ENCODE assay signal across 8 mouse cellular contexts in genomic region chr10:80261585-80261968, GRCm38 (mm10). TPM values are rescaled to one million over a fixed set of nuclear protein-coding genes. Genes with fewer than 3 reads are reported as not detected.
DNase-seq lines count a peak whose midpoint lies in the region; ATAC-seq and TF ChIP-seq lines count a peak whose summit lies in the region.

No protein-coding gene starts in this region.

- H3K4me1 ChIP-seq in lung, adult 2 months (ENCODE audit: control insufficient read depth, insufficient read depth, low read length): peaks cover 7% of the 10 kb centered on the region
- peaks cover 54% of the 10 kb centered on the region for H3K4me1 ChIP-seq in neural tube, embryonic 15.5 days

- no peaks in the 10 kb centered on the region for H3K9me3 ChIP-seq in neural tube, embryonic 15.5 days (replicated peaks)

- H3K9ac ChIP-seq in neural tube, embryonic 15.5 days (replicated peaks): peak overlapping the region; percentile 59

- ATAC-seq in neural tube, embryonic 15.5 days (ENCODE audit: low FRiP score): peak; percentile 53

- H3K27me3 ChIP-seq in neural tube, embryonic 15.5 days (replicated peaks): no peaks in the 10 kb centered on the region

- peak overlapping the region; percentile 68 for H3K4me3 ChIP-seq in layer of hippocampus, adult 2 months
- peak overlapping the region; percentile 76 for H3K4me3 ChIP-seq in lung, adult 2 months (replicated peaks; ENCODE audit: extremely low read depth, low read depth, low read length)
- H3K4me3 ChIP-seq in neural tube, embryonic 15.5 days (replicated peaks): peak overlapping the region; percentile 51

- H3K4me2 ChIP-seq in neural tube, embryonic 15.5 days: peak overlapping the region; percentile 91

- peak; percentile 98 for DNase-seq in Muller cell, postnatal 12 days (ENCODE audit: inconsistent ontology term)
- peak; percentile 95 for DNase-seq in cerebellum, adult 9-10 months
- peak; percentile 88 for DNase-seq in forelimb bud, embryonic 11.5 days (ENCODE audit: low read depth, low spot score)
- peak; percentile 98 for DNase-seq in heart, postnatal 4 days
- peak; percentile 82 to 87 for DNase-seq in layer of hippocampus, adult 2 months (ENCODE audit: low spot score in 2 of 2)
- peak; percentile 97 for DNase-seq in lung, adult 2 months
- peak; percentile 58 for DNase-seq in thymus, postnatal 0 days (ENCODE audit: low spot score)

- peak overlapping the region; percentile 95 for H3K27ac ChIP-seq in layer of hippocampus, adult 2 months
- H3K27ac ChIP-seq in neural tube, embryonic 15.5 days (replicated peaks): peak overlapping the region; percentile 88

- no peak for TF ChIP-seq CTCF in layer of hippocampus, adult 2 months (conservative IDR thresholded peaks at IDR 0.05)
- TF ChIP-seq CTCF in lung, adult 2 months (IDR thresholded peaks at IDR 0.05; ENCODE audit: insufficient read depth, low read length): no peak

- peak; percentile 64; the same call in 1 of the 2 replicates for TF ChIP-seq POLR2A in lung, adult 2 months (IDR thresholded peaks at IDR 0.05; ENCODE audit: borderline replicate concordance, extremely low read depth, low read depth, low read length)

- peaks cover 20% of the 10 kb centered on the region for H3K36me3 ChIP-seq in neural tube, embryonic 15.5 days

- WGBS in lung, adult 2 months: under 1% methylated on average over 14 of the region's 14 CpGs
- under 1% methylated on average over 14 of the region's 14 CpGs for WGBS in neural tube, embryonic 15.5 days

RNA-seq across cellular contexts. Expression of gene Dazap1, which starts 0.3 kb away (rescaled TPM):
- total RNA-seq in heart, postnatal 4 days (2021): 100 to 1,000 TPM; 131 to 140 TPM
- 10 to 100 TPM; 91.2 to 95.4 TPM for total RNA-seq in layer of hippocampus, adult 2 months (2021)
- polyA plus RNA-seq in lung, adult 2 months (2012; rRNA removed): 65.9 and 68.5 TPM in 2 replicates
- polyA plus RNA-seq in neural tube, embryonic 15.5 days (2015; fragmentation: Nextera tagmentation; extraction: Ambion mirVana): 48.6 and 50.4 TPM in 2 replicates
- polyA plus RNA-seq in thymus, postnatal 0 days (2015; fragmentation: Nextera tagmentation; extraction: Ambion mirVana): 48.9 and 56.1 TPM in 2 replicates

RNA-seq across cellular contexts. Expression of gene Gamt, which starts 0.8 kb away (rescaled TPM):
- 10 to 100 TPM; 18.5 to 23.4 TPM for total RNA-seq in heart, postnatal 4 days (2021)
- total RNA-seq in layer of hippocampus, adult 2 months (2021): 10 to 100 TPM; 29.8 to 33.1 TPM
- 26.4 and 29.7 TPM in 2 replicates for polyA plus RNA-seq in lung, adult 2 months (2012; rRNA removed)
- polyA plus RNA-seq in neural tube, embryonic 15.5 days (2015; fragmentation: Nextera tagmentation; extraction: Ambion mirVana): 27.9 and 34.6 TPM in 2 replicates
- polyA plus RNA-seq in thymus, postnatal 0 days (2015; fragmentation: Nextera tagmentation; extraction: Ambion mirVana): 5.5 and 5.9 TPM in 2 replicates

RNA-seq across cellular contexts. Expression of gene Ndufs7, which starts 12.7 kb away (rescaled TPM):
- total RNA-seq in heart, postnatal 4 days (2021): 100 to 1,000 TPM; 480 to 520 TPM
- 100 to 1,000 TPM; 201 to 210 TPM for total RNA-seq in layer of hippocampus, adult 2 months (2021)
- 421 and 497 TPM in 2 replicates for polyA plus RNA-seq in lung, adult 2 months (2012; rRNA removed)
- 353 and 368 TPM in 2 replicates for polyA plus RNA-seq in neural tube, embryonic 15.5 days (2015; fragmentation: Nextera tagmentation; extraction: Ambion mirVana)
- polyA plus RNA-seq in thymus, postnatal 0 days (2015; fragmentation: Nextera tagmentation; extraction: Ambion mirVana): 319 and 339 TPM in 2 replicates

RNA-seq across cellular contexts. Expression of gene Rps15, which starts 30.7 kb away (rescaled TPM):
- total RNA-seq in heart, postnatal 4 days (2021): 1,000 to 10,000 TPM in 1 of 2 experiments, 100 to 1,000 TPM in 1; 949 to 1,003 TPM
- total RNA-seq in layer of hippocampus, adult 2 months (2021): 100 to 1,000 TPM; 926 to 932 TPM
- 1,318 and 1,397 TPM in 2 replicates for polyA plus RNA-seq in lung, adult 2 months (2012; rRNA removed)
- polyA plus RNA-seq in neural tube, embryonic 15.5 days (2015; fragmentation: Nextera tagmentation; extraction: Ambion mirVana): 544 and 638 TPM in 2 replicates
- 1,158 and 1,206 TPM in 2 replicates for polyA plus RNA-seq in thymus, postnatal 0 days (2015; fragmentation: Nextera tagmentation; extraction: Ambion mirVana)

RNA-seq across cellular contexts. Expression of gene Apc2, which starts 34.2 kb away (rescaled TPM):
- total RNA-seq in heart, postnatal 4 days (2021): 1 to 10 TPM; 6.0 to 6.2 TPM
- total RNA-seq in layer of hippocampus, adult 2 months (2021): 100 to 1,000 TPM in 1 of 2 experiments, 10 to 100 TPM in 1; 98.3 to 110 TPM
- polyA plus RNA-seq in lung, adult 2 months (2012; rRNA removed): 3.8 and 4.1 TPM in 2 replicates
- 122 and 144 TPM in 2 replicates for polyA plus RNA-seq in neural tube, embryonic 15.5 days (2015; fragmentation: Nextera tagmentation; extraction: Ambion mirVana)
- 0.10 and 0.24 TPM in 2 replicates for polyA plus RNA-seq in thymus, postnatal 0 days (2015; fragmentation: Nextera tagmentation; extraction: Ambion mirVana)

Comparison
In these comparisons a context has a peak if more than half of its experiments do, and no peak if none do; other contexts are left out.
1. Peak in every context shown above with its lines: DNase-seq, ATAC-seq, H3K4me3 ChIP-seq and H3K27ac ChIP-seq.